Mouse (Mus musculus) gastrocnemius, postnatal 25 days (tissue): ENCODE data around the gene Ifi35. TPM values are rescaled to one million over a fixed set of nuclear protein-coding genes. Genes with fewer than 3 reads are reported as not detected.
"Not testable (repeated sequence)": the region's sequence is repeated elsewhere in the genome, so short reads cannot be mapped to it uniquely, and the experiment has no call there.

ENCODE experiments used
- DNase-seq: peaks from one replicate; pipeline ENCODE4 v3.0.0; 2022
- long read RNA-seq, 2 experiments: library from polyadenylated mRNA; stranded (forward); transcript quantifications; one replicate each; pipeline ENCODE4 v2.0.0; 2021
- total RNA-seq, 2 experiments: library from RNA; stranded (reverse); gene quantifications; 1 replicate in 1 of 2; 2 replicates in 1 of 2; pipeline ENCODE4 v1.2.3; 2021

Gene Ifi35
- 10 to 100 TPM in 1 of 2 experiments, 1 to 10 TPM in 1; 8.5 to 10.8 TPM for total RNA-seq
- long read RNA-seq, experiment 1, transcript Ifi35-201 (7 exons, 1,362 nt), result major isoform, 11 of 12 reads
- long read RNA-seq, experiment 1, partial matches to known transcripts, result 1 of 12 reads
- long read RNA-seq, experiment 1, other reads (novel, unspliced or antisense), result 0 of 12 reads
- long read RNA-seq, experiment 2, transcript Ifi35-201 (7 exons, 1,362 nt), result major isoform, 13 of 14 reads
- long read RNA-seq, experiment 2, partial matches to known transcripts, result 0 of 14 reads
- long read RNA-seq, experiment 2, other reads (novel, unspliced or antisense), result 1 of 14 reads

- peak; percentile 82 for DNase-seq
Observed at GRCm38 (mm10) chr11:101448274-101448746, at the start of gene Ifi35. TSS of gene Ifi35 (plus strand) at chr11:101448407.

- no peak for DNase-seq
Observed at GRCm38 (mm10) chr11:101415306-101415705, 32.9 kb upstream of the Ifi35 start.

- DNase-seq, result no peak
Observed at GRCm38 (mm10) chr11:101416433-101417100, 31.6 kb upstream of the Ifi35 start.

GRCm38 (mm10) chr11:101417101-101417855, 30.9 kb upstream of the Ifi35 start, which contains the start of gene Aarsd1:
TSS of gene Aarsd1 (minus strand) at chr11:101417615.
- DNase-seq, result peak; percentile 85

- DNase-seq, result no peak
Observed at GRCm38 (mm10) chr11:101418991-101419390, 29.2 kb upstream of the Ifi35 start.

GRCm38 (mm10) chr11:101419610-101420009, 28.6 kb upstream of the Ifi35 start:
- no peak for DNase-seq

GRCm38 (mm10) chr11:101420148-101420547, 28.1 kb upstream of the Ifi35 start:
- DNase-seq, result no peak

- DNase-seq, result no peak
Observed at GRCm38 (mm10) chr11:101424105-101424851, 23.9 kb upstream of the Ifi35 start, which contains the start of gene Gm27029. TSS of gene Gm27029 (minus strand) at chr11:101424796.

GRCm38 (mm10) chr11:101424925-101425813, 23.0 kb upstream of the Ifi35 start, which contains the start of the genes Rundc1 and Ptges3l:
TSS of gene Rundc1 (plus strand) at chr11:101425085.
TSS of gene Ptges3l (minus strand) at chr11:101425333.
- peak; percentile 95 for DNase-seq

- no peak for DNase-seq
Observed at GRCm38 (mm10) chr11:101426165-101426564, 22.0 kb upstream of the Ifi35 start.

- DNase-seq, result no peak
Observed at GRCm38 (mm10) chr11:101431327-101431726, 16.9 kb upstream of the Ifi35 start.

GRCm38 (mm10) chr11:101433396-101433795, 14.8 kb upstream of the Ifi35 start:
- DNase-seq, result no peak

- no peak for DNase-seq
Observed at GRCm38 (mm10) chr11:101435831-101436230, 12.4 kb upstream of the Ifi35 start.

GRCm38 (mm10) chr11:101436916-101437315, 11.3 kb upstream of the Ifi35 start:
- DNase-seq, result no peak

GRCm38 (mm10) chr11:101438006-101438405, 10.2 kb upstream of the Ifi35 start:
- not testable (repeated sequence) for DNase-seq

- DNase-seq, result not testable (repeated sequence)
Observed at GRCm38 (mm10) chr11:101441450-101442126, 6.6 kb upstream of the Ifi35 start.

- DNase-seq, result peak; percentile 98
Observed at GRCm38 (mm10) chr11:101442127-101442693, 6.0 kb upstream of the Ifi35 start, which contains the start of gene Rpl27. TSS of gene Rpl27 (plus strand) at chr11:101442298.

- no peak for DNase-seq
Observed at GRCm38 (mm10) chr11:101442760-101443159, 5.4 kb upstream of the Ifi35 start.

- no peak for DNase-seq
Observed at GRCm38 (mm10) chr11:101446319-101446718, 1.9 kb upstream of the Ifi35 start.
